Comparison of ENCODE assay signal across 23 mouse cellular contexts in genomic region chr1:155827703-155828295, GRCm38 (mm10). TPM values are rescaled to one million over a fixed set of nuclear protein-coding genes. Genes with fewer than 3 reads are reported as not detected.
DNase-seq lines count a peak whose midpoint lies in the region; ATAC-seq and TF ChIP-seq lines count a peak whose summit lies in the region.
"Had no signal": no experiment of that assay in that cellular context is flagged by ENCODE, and none has a peak within 500 bp of the region (broad histone marks: within the 10 kb centered on the region; RNA-seq: fewer than 3 reads in every experiment).

No protein-coding gene starts in this region.

- DNase-seq in liver, adult 2 months (ENCODE audit: extremely low read depth, low read depth, low spot score) = no peak
- DNase-seq in ES-CJ7 (ENCODE audit: low read depth, low spot score) = peak; percentile 65
- no peak for DNase-seq in right cerebral cortex, postnatal 4 days
- no peak for DNase-seq in spleen, postnatal 14 days (ENCODE audit: low spot score in 2 of 2)
- DNase-seq: adrenal gland, adult 8-10 months; cerebellum, adult 2 months; cerebellum, postnatal 25 days; forebrain, postnatal 0 days; gastrocnemius, postnatal 14 days; heart, adult 2 months; kidney, postnatal 14 days; lung, adult 2 months; thymus, postnatal 14 days had no signal

- WGBS in liver, adult 2 months = 82% methylated on average over 8 of the region's 8 CpGs
- WGBS in liver, embryonic 12.5 days (ENCODE audit: insufficient replicate concordance) = 52% methylated on average over 8 of the region's 8 CpGs
- WGBS in stomach, embryonic 14.5 days = 44% methylated on average over 8 of the region's 8 CpGs
- WGBS in midbrain, embryonic 15.5 days = 69% methylated on average over 8 of the region's 8 CpGs

- no peaks in the 10 kb centered on the region for H3K27me3 ChIP-seq in liver, adult 2 months (ENCODE audit: control insufficient read depth, insufficient read depth, low read length)
- no peaks in the 10 kb centered on the region for H3K27me3 ChIP-seq in liver, embryonic 12.5 days (replicated peaks)
- H3K27me3 ChIP-seq in stomach, embryonic 14.5 days (ENCODE audit: control insufficient read depth, insufficient read depth, low read length) = no peaks in the 10 kb centered on the region
- no peaks in the 10 kb centered on the region for H3K27me3 ChIP-seq in midbrain, embryonic 15.5 days (replicated peaks)
- H3K27me3 ChIP-seq: embryonic facial prominence, embryonic 12.5 days; hindbrain, embryonic 13.5 days; limb, embryonic 13.5 days; neural tube, embryonic 13.5 days had no signal

- H3K4me2 ChIP-seq in liver, embryonic 12.5 days = no peak overlapping the region
- no peak overlapping the region for H3K4me2 ChIP-seq in stomach, embryonic 14.5 days (replicated peaks; ENCODE audit: low read depth, low read length)
- no peak overlapping the region for H3K4me2 ChIP-seq in midbrain, embryonic 15.5 days
- H3K4me2 ChIP-seq: embryonic facial prominence, embryonic 12.5 days; hindbrain, embryonic 13.5 days; limb, embryonic 13.5 days; neural tube, embryonic 13.5 days had no signal

- H3K9me3 ChIP-seq in liver, embryonic 12.5 days (replicated peaks) = no peaks in the 10 kb centered on the region
- no peaks in the 10 kb centered on the region for H3K9me3 ChIP-seq in stomach, embryonic 14.5 days (ENCODE audit: control insufficient read depth, low read depth, low read length)
- H3K9me3 ChIP-seq in midbrain, embryonic 15.5 days = no peaks in the 10 kb centered on the region
- H3K9me3 ChIP-seq: embryonic facial prominence, embryonic 12.5 days; hindbrain, embryonic 13.5 days; limb, embryonic 13.5 days; neural tube, embryonic 13.5 days had no signal

- H3K79me2 ChIP-seq in liver, adult 2 months (ENCODE audit: control insufficient read depth, insufficient read depth, low read length) = no peaks in the 10 kb centered on the region

- no peak overlapping the region for H3K4me3 ChIP-seq in liver, adult 2 months (ENCODE audit: insufficient read depth, low read depth, low read length)
- H3K4me3 ChIP-seq in liver, embryonic 12.5 days = no peak overlapping the region
- H3K4me3 ChIP-seq in stomach, embryonic 14.5 days (ENCODE audit: low read depth, low read length) = no peak overlapping the region
- no peak overlapping the region for H3K4me3 ChIP-seq in midbrain, embryonic 15.5 days
- H3K4me3 ChIP-seq: embryonic facial prominence, embryonic 12.5 days; heart, adult 2 months; hindbrain, embryonic 13.5 days; limb, embryonic 13.5 days; myocyte; neural tube, embryonic 13.5 days had no signal

- no peak for TF ChIP-seq CTCF in liver, adult 2 months (IDR thresholded peaks at IDR 0.05; ENCODE audit: low read depth, low read length)

- ATAC-seq in liver, embryonic 12.5 days = no peak
- ATAC-seq in activated CD4-positive, CD25-positive, alpha-beta regulatory T cell, adult 4 months = peak; percentile 19
- 0 out of 2 replicates have a peak, but pooled peaks have one; percentile 33 for ATAC-seq in stomach, embryonic 14.5 days (ENCODE audit: insufficient number of reproducible peaks, insufficient read depth, low FRiP score, low read depth)
- ATAC-seq in midbrain, embryonic 15.5 days (replicated peaks) = no peak
- ATAC-seq: forebrain, postnatal 0 days; midbrain, embryonic 16.5 days had no signal

- peaks cover 18% of the 10 kb centered on the region; the same call in 1 of the 2 replicates for H3K4me1 ChIP-seq in liver, adult 2 months (ENCODE audit: control insufficient read depth, insufficient read depth, low read length)
- peaks cover 16% of the 10 kb centered on the region for H3K4me1 ChIP-seq in liver, embryonic 12.5 days
- H3K4me1 ChIP-seq in stomach, embryonic 14.5 days (ENCODE audit: control insufficient read depth, insufficient read depth, low read length) = no peaks in the 10 kb centered on the region
- H3K4me1 ChIP-seq in midbrain, embryonic 15.5 days = no peaks in the 10 kb centered on the region
- H3K4me1 ChIP-seq: embryonic facial prominence, embryonic 12.5 days; hindbrain, embryonic 13.5 days; limb, embryonic 13.5 days; neural tube, embryonic 13.5 days had no signal

- peak overlapping the region; percentile 69 for H3K27ac ChIP-seq in liver, adult 2 months (replicated peaks; ENCODE audit: insufficient read depth, low read depth, low read length)
- no peak overlapping the region for H3K27ac ChIP-seq in liver, embryonic 12.5 days
- H3K27ac ChIP-seq in stomach, embryonic 14.5 days (ENCODE audit: low read length) = no peak overlapping the region
- no peak overlapping the region for H3K27ac ChIP-seq in midbrain, embryonic 15.5 days
- H3K27ac ChIP-seq: embryonic facial prominence, embryonic 12.5 days; heart, adult 2 months; hindbrain, embryonic 13.5 days; limb, embryonic 13.5 days; neural tube, embryonic 13.5 days had no signal

- no peak overlapping the region for H3K9ac ChIP-seq in liver, adult 2 months (ENCODE audit: low read depth, low read length)
- H3K9ac ChIP-seq in liver, embryonic 12.5 days = no peak overlapping the region
- H3K9ac ChIP-seq in stomach, embryonic 14.5 days (replicated peaks; ENCODE audit: low read depth, low read length) = no peak overlapping the region
- H3K9ac ChIP-seq in midbrain, embryonic 15.5 days = no peak overlapping the region
- H3K9ac ChIP-seq: embryonic facial prominence, embryonic 12.5 days; forebrain, postnatal 0 days; hindbrain, embryonic 13.5 days; limb, embryonic 13.5 days; neural tube, embryonic 13.5 days had no signal

- no peak for TF ChIP-seq POLR2A in liver, adult 2 months (IDR thresholded peaks at IDR 0.05; ENCODE audit: extremely low read depth, insufficient read depth, low read length)

- H3K36me3 ChIP-seq in liver, adult 2 months (ENCODE audit: control insufficient read depth, insufficient read depth, low read length) = no peaks in the 10 kb centered on the region
- H3K36me3 ChIP-seq in liver, embryonic 12.5 days = no peaks in the 10 kb centered on the region
- no peaks in the 10 kb centered on the region for H3K36me3 ChIP-seq in stomach, embryonic 14.5 days (ENCODE audit: control insufficient read depth, insufficient read depth, low read length)
- H3K36me3 ChIP-seq in midbrain, embryonic 15.5 days (replicated peaks) = no peaks in the 10 kb centered on the region
- H3K36me3 ChIP-seq: embryonic facial prominence, embryonic 12.5 days; hindbrain, embryonic 13.5 days; limb, embryonic 13.5 days; neural tube, embryonic 13.5 days had no signal

RNA-seq across cellular contexts. Expression of gene Qsox1, which starts 15.1 kb away (rescaled TPM):
- 221 and 249 TPM in 2 replicates for total RNA-seq in liver, adult 2 months (2014; rRNA removed)
- polyA plus RNA-seq in liver, adult 2 months (2012; rRNA removed) = 475 and 543 TPM in 2 replicates
- 26.1 and 26.2 TPM in 2 replicates for polyA plus RNA-seq in liver, embryonic 12.5 days (2016; fragmentation: Nextera tagmentation; extraction: Ambion mirVana)
- 10 to 100 TPM; 26.9 to 46.2 TPM for polyA plus RNA-seq in activated CD4-positive, CD25-positive, alpha-beta regulatory T cell, adult 4 months (2017; shearing (Covaris generic))
- polyA plus RNA-seq in stomach, embryonic 14.5 days (2014; fragmentation: Nextera tagmentation; extraction: Ambion mirVana) = 26.9 and 28.1 TPM in 2 replicates
- polyA plus RNA-seq in midbrain, embryonic 15.5 days (2015; fragmentation: Nextera tagmentation; extraction: Ambion mirVana) = 21.7 and 22.6 TPM in 2 replicates

Comparison
In these comparisons a context has a peak if more than half of its experiments do, and no peak if none do; other contexts are left out.
1. RNA of gene Qsox1, which starts 15.1 kb away (polyA plus RNA-seq): 475 to 543 TPM in liver, adult 2 months; 26.9 to 46.2 TPM in activated CD4-positive, CD25-positive, alpha-beta regulatory T cell, adult 4 months, 26.9 to 28.1 TPM in stomach, embryonic 14.5 days, 26.1 to 26.2 TPM in liver, embryonic 12.5 days and 21.7 to 22.6 TPM in midbrain, embryonic 15.5 days; every median in the first group is over 10 times any median in the second.
2. ATAC-seq: peak in activated CD4-positive, CD25-positive, alpha-beta regulatory T cell, adult 4 months (single experiment) and stomach, embryonic 14.5 days (single experiment); none in liver, embryonic 12.5 days (single experiment) and midbrain, embryonic 15.5 days (single experiment).